Mouse (Mus musculus) c-Kit-positive CD71-positive TER-119-positive erythroid progenitor cells, embryonic 14.5 days (primary cell): ENCODE data around the gene Dll1.

ENCODE experiments used
- DNase-seq: peaks from one replicate; pipeline ENCODE4 v3.0.0-alpha.2; 2013; ENCODE audit warnings: low spot score

The Dll1 gene

GRCm38 (mm10) chr17:15378413-15379109, 1.9 kb upstream of the Dll1 start:
- no peak for DNase-seq

DNA sequence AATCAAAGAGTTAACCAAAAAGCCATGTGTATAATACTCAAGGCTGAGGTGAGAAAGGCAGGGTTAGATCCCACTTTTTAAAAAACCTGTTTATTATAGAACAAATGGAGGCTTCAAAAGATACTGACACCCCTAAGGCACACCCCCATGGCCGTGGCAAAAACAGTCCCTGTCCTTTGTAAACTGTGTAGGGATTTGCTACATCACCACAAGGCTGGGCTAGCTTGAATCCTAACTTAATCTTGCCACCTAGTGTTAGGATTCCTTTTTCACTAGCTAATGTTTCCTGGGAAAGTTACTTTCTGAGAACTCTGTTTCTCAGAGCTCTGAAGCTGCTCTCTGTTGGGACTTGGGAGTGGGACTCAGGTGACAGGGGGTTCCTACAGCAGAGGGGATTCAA, 1.2 kb upstream of the Dll1 start:
- no peak for DNase-seq

GRCm38 (mm10) chr17:15375701-15376493, 775 bp downstream of the Dll1 start:
- no peak for DNase-seq

DNA sequence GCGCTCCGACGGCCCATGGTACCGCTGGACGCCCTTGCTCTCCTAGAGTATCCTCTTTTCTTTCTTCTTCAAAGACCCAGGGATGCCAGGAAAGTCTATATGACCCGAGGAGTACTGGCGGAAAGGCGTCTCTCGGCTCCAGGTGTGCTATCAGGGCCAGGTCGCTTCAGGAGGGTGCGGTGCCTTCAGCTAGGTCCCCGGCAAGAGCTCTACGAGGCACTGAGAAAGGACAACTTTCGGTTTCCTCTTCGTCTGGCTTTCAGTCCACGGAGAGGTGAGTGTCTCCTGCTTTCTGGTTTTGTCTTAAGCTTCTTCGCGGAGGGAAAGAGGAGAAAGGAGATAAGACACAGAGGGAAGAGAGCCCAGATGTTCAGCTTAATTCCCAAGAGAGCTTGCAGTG, 1.4 kb downstream of the Dll1 start:
- DNase-seq, result no peak

DNA sequence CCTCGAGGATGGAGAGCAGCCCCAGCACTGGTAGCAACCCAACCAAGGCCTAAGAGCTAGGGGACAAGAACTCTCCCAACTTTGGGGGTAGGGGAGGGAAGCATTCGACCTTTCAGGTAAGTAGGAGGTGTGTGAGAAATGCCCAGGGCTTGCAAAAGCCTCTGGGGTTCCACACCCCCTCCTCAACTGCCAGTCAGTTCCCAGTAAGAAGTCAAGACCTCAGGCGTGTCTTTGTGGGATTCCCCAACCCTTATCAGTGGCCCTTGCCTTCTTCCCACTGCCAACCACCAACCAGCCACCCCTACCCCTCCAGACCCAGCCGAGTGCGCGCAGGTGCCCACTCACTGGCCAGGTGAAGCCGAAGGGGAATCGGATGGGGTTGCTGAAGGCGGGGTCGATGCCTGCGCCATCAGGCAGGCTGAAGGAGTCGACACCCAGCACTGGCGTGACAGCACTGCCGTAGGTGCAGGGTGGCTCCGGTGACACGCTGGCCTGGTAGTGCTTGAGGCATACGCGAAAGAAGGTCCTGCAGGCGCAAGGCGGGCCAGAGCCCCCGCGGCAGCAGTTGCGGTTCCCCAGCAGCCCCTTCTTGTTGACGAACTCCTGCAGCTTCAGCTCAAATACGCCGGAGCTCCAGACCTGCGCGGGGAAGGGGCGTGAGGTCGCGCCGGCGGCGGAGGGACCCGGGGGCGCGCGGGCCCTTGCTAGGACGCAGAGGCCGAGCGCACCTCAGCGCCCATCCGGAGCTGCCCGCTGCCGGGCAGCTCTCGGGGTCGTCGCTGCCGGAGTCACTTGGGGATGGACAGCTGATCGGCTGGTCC, 2.1 kb downstream of the Dll1 start:
- DNase-seq, result no peak

- DNase-seq, result no peak
These were observed 3.6 kb downstream of the Dll1 start for GRCm38 (mm10) chr17:15372931-15373652.

GRCm38 (mm10) chr17:15371967-15372835, 4.5 kb downstream of the Dll1 start:
- DNase-seq, result no peak

- no peak for DNase-seq
These were observed 6.3 kb downstream of the Dll1 start for GRCm38 (mm10) chr17:15370401-15370800.

DNA sequence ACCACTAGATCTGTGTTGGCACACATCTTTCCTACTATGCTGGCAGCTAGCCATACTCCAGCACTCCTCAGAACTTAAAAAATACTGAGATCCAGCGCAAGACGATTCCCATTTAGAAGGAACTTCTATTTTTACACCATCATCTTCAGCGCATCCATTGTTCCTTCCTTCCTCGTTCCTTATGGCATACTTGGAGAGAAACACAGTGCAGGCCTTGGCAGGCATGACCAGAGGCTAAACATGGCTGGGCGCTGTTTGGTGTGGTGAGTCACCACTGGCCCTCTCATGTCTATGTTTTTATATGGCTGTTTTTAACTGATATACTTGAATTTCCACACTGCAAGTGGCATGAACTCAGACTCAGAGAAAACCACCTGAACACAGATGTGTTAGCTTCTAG, 11.0 kb downstream of the Dll1 start:
- DNase-seq, result no peak

DNA sequence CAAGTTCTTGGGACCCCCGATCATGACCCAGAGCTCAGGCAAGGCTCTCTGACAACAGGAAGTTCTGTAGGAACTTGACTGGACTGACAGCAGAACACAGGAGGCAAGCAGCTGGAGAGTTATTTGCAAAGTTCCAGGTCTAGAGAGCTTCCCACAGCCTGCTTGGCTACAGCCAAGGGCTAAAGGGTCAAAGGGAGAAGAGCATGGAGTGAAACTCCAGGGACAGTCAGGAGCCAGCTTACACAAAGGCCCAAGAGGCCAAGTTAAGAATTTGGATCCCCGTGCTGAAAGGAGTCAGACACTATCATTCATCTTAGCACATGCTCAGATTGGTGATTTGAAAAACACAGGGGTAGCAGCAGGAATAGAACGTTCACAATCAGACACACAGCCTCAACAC, 13.0 kb downstream of the Dll1 start:
- no peak for DNase-seq

DNA sequence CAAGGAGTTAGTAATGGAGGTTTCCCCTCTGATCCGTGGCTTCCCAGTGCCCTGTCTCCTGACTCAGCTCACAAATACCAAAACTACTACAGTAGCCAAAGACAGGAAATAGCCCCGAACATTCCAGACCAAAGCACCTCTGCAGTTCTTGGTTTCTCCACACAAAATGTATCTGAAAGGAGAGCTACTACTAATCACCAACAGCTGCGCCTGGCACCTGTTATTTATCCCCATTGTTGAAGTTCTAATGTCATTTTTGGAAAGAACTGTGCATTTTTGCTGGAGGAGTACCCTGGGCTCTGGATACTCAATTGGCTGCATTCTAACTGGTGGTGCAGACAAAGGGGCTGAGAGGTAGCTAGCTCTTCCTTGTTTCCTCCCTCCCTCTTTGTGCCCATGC, 19.6 kb downstream of the Dll1 start:
- no peak for DNase-seq

DNA sequence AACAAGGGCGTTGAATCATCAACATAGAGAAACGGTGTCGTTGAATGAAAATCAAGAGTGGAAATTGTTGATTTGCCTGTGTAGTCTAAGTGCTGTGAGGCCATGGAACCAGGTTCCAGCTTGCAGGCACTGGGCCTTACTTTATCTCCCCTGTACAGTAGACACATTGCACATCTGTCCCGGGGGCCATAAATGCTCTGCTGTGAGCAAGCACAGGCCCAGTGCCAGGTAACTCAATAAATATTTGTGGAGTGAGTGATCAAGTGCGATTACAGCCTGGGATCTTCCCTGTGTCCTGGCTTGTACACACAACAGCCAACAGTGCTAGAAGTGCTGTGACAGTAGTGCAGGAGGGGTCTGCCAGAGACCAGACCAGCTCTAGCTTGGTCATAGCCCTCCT, 20.1 kb downstream of the Dll1 start:
- DNase-seq, result no peak

DNA sequence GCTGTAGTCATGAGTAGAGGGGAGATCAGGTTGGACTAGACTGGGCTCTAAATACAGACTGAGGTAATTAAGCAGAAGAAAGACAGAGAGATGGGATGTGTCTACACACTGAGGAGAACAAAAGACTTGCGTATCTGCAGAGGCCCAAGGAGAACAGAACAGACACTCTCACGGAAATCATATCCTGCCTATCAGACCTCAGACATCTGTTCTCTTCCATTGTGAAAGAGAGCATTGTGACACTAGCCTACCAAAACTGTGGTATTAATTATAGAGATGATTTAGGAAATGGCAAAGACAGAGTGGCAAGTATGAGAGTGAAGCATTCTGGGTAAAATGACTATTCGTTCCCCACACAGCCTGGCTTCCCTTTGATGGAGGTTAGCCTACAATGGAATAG, 21.6 kb downstream of the Dll1 start:
- DNase-seq, result no peak

GRCm38 (mm10) chr17:15354006-15354405, 22.7 kb downstream of the Dll1 start:
- no peak for DNase-seq

DNA sequence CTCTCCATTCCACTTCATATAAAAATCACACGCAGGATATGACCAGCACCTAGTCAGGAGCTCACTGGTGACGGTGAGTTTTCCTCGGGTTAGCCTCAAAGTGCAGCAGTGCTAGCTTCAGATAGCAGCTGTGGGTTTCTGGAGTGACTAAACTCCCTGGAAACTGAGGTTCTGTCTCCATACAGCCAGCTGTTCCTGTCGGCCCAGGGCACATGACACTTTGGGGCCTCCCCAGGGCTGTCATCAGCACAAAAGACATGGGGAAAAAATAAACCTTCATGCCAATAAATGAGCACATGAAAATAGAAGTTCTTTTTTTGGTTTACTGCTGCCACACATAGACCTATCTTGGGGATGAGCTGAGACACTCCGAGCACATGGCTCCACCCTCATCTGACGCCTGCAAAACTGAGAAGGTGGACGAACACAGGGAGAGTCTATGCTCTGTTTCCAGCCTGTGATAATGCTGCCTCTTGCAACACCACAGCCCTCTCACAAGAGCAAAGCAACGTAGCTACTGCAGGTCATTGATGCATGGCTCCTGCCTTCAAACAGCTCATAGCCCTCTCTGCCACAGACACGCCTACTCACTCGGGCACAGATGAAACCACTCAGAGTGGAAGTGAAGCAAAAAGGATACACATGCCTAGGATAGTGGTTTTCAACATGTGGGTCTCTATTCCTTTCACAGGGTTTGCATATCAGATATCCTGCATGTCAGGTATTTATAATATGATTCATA, 23.6 kb downstream of the Dll1 start:
- no peak for DNase-seq

- no peak for DNase-seq
These were observed 26.5 kb downstream of the Dll1 start for GRCm38 (mm10) chr17:15350152-15350551.

- no peak for DNase-seq
These were observed 33.4 kb downstream of the Dll1 start for GRCm38 (mm10) chr17:15343071-15343822.

DNA sequence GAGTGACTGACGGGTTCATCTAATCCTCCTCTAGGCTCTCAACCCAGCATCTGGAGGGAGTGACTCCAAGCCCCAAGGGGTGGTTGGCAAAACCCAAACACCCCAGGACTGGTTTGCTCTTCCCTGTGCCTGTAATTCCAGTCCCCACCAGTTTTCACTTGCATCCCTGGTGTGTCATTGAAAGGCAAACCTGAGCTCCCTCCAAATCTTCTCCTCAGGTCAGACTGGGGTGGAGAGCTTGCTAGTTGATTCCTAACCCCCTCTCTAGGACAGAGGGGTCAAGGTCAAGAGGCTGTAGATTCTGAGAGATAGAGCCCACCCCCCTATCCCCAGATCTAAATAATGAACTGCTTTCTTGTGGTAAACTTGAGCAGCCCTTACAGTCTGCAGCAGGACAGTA, 38.8 kb downstream of the Dll1 start:
- no peak for DNase-seq

GRCm38 (mm10) chr17:15329740-15330318, 46.8 kb downstream of the Dll1 start:
- DNase-seq, result no peak
